Mouse (Mus musculus) thymus, postnatal 14 days (tissue): ENCODE measurements at regions not wholly inside any gene's neighbourhood (a gene's known extent, or its start where the extent isn't known, plus 50 kb on each side); places are given as distances from the start of the nearest gene placed in this dataset.
"Not testable (repeated sequence)": the region's sequence is repeated elsewhere in the genome, so short reads cannot be mapped to it uniquely, and the experiment has no call there.

ENCODE experiments used
- DNase-seq: peaks from one replicate; pipeline ENCODE4 v3.0.0; 2021

- no peak for DNase-seq
These were observed 197.4 kb downstream of the Prex1 start for GRCm38 (mm10) chr2:166516261-166516660.

GRCm38 (mm10) chr2:166514664-166515063, 199.0 kb downstream of the Prex1 start:
- no peak for DNase-seq

GRCm38 (mm10) chr2:166512488-166512887, 201.1 kb downstream of the Prex1 start:
- peak; percentile 16 for DNase-seq

- not testable (repeated sequence) for DNase-seq
These were observed 202.2 kb downstream of the Prex1 start for GRCm38 (mm10) chr2:166511477-166511876.

- no peak for DNase-seq
These were observed 202.9 kb downstream of the Prex1 start for GRCm38 (mm10) chr2:166510776-166511175.

GRCm38 (mm10) chr2:166509591-166509990, 204.0 kb downstream of the Prex1 start:
- no peak for DNase-seq

GRCm38 (mm10) chr2:166508656-166509420, 204.8 kb downstream of the Prex1 start:
- DNase-seq, result no peak

GRCm38 (mm10) chr2:166505309-166505708, 208.3 kb downstream of the Prex1 start:
- DNase-seq, result no peak

GRCm38 (mm10) chr2:166503666-166504065, 210.0 kb downstream of the Prex1 start:
- DNase-seq, result no peak

- DNase-seq, result no peak
These were observed 220.7 kb downstream of the Prex1 start for GRCm38 (mm10) chr2:166492895-166493294.

GRCm38 (mm10) chr2:166492421-166492820, 221.2 kb downstream of the Prex1 start:
- DNase-seq, result no peak

- peak; percentile 14 for DNase-seq
These were observed 221.8 kb downstream of the Prex1 start for GRCm38 (mm10) chr2:166491861-166492260.

GRCm38 (mm10) chr2:166489041-166489872, 224.4 kb downstream of the Prex1 start:
- DNase-seq, result no peak

- no peak for DNase-seq
These were observed 225.9 kb downstream of the Prex1 start for GRCm38 (mm10) chr2:166487688-166488087.

GRCm38 (mm10) chr2:166485788-166486187, 227.8 kb downstream of the Prex1 start:
- DNase-seq, result no peak

- no peak for DNase-seq
These were observed 228.3 kb downstream of the Prex1 start for GRCm38 (mm10) chr2:166485361-166485760.

GRCm38 (mm10) chr2:166483617-166484319, 229.9 kb downstream of the Prex1 start:
- peak; percentile 15 for DNase-seq

- DNase-seq, result no peak
These were observed 230.7 kb downstream of the Prex1 start for GRCm38 (mm10) chr2:166482720-166483616.

- no peak for DNase-seq
These were observed 231.9 kb downstream of the Prex1 start for GRCm38 (mm10) chr2:166481774-166482173.

GRCm38 (mm10) chr2:166481362-166481761, 232.3 kb downstream of the Prex1 start:
- no peak for DNase-seq

- no peak for DNase-seq
These were observed 232.7 kb downstream of the Prex1 start for GRCm38 (mm10) chr2:166480883-166481282.

- DNase-seq, result no peak
These were observed 236.7 kb downstream of the Prex1 start for GRCm38 (mm10) chr2:166476953-166477352.
